Mouse (Mus musculus) urinary bladder, adult 2 months (tissue): ENCODE measurements around the gene Timp3. TPM values are rescaled to one million over a fixed set of nuclear protein-coding genes. Genes with fewer than 3 reads are reported as not detected.

Experiments used
- DNase-seq: peaks from one replicate; pipeline ENCODE4 v3.0.0; 2022; ENCODE audit warnings: low spot score
- polyA plus RNA-seq: library from polyadenylated mRNA; depleted of rRNA; stranded (reverse); fragments of >200 nt; gene quantifications from 2 replicates; pipeline ENCODE4 v1.2.3, GENCODE M21; 2012; rRNA removed

Gene Timp3
- 182 and 201 TPM in 2 replicates for polyA plus RNA-seq

GRCm38 (mm10) chr10:86300293-86301116 is at the start of gene Timp3:
Gene Timp3 (plus strand): TSS chr10:86300372.
- DNase-seq = peak; percentile 56

GRCm38 (mm10) chr10:86256221-86256620 is 44.0 kb upstream of the Timp3 start:
- DNase-seq = no peak

DNA sequence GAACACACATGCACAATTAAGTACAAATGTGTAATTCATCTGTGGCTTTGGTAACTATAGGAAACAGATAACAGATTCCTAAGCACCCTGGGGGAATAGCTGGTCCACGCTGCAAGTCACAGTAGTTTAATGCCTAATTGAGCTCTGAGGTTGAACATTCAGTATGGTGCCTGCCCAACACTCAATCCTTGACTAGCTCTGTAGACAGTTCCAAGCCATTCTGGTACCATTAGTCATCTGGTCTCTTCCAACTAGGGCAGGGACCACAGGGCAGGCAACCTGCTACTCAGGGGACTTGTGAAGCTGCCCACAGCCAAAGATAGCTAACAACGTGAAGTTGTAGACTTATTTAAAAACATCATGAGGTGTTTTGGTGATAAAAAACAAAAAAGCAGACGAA is 43.1 kb upstream of the Timp3 start:
- DNase-seq = no peak

DNA sequence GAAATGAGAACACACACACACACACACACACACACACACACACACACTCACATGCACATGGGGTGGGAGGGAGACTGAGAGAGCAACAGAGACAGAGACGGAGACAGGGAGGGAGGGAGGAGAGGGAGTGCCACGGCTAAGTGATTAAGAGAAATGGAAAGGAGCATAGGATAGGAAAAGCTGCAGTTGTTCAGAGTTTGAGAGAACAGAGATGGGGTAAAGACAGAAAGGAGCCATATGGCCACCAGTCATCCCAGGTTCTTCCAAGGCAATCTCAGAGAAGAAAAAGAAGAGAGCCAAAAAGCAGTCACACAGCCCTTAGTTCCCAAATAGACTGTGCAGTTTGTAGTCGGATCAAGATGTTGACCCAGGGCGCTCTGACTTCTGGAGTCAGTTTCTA is 42.1 kb upstream of the Timp3 start:
- DNase-seq = no peak

- DNase-seq = no peak
Observed at GRCm38 (mm10) chr10:86258992-86259391, 41.2 kb upstream of the Timp3 start.

GRCm38 (mm10) chr10:86261725-86262124 is 38.4 kb upstream of the Timp3 start:
- no peak for DNase-seq

DNA sequence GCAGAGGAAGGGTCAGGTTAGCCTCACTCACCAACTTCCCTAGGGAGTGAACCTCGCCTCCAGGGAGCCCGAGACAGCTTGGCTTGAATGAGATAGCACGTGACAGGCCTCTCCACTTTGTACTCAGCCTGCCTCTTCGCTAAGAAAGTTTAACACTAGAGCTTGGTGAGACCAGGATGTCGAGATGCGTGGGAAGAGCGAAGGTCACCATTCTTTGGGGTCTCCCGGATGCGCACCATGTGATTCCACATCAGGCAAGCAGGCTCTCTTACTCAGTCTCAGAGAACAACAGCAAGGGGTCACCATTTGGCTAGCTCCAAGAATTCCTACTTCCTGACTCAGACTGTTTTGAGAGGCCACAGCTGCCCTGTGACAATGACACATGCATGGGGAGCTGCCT is 35.6 kb upstream of the Timp3 start:
- DNase-seq = no peak

GRCm38 (mm10) chr10:86270254-86270653 is 29.9 kb upstream of the Timp3 start:
- DNase-seq = no peak

- DNase-seq = no peak
Observed at GRCm38 (mm10) chr10:86272826-86273225, 27.3 kb upstream of the Timp3 start.

DNA sequence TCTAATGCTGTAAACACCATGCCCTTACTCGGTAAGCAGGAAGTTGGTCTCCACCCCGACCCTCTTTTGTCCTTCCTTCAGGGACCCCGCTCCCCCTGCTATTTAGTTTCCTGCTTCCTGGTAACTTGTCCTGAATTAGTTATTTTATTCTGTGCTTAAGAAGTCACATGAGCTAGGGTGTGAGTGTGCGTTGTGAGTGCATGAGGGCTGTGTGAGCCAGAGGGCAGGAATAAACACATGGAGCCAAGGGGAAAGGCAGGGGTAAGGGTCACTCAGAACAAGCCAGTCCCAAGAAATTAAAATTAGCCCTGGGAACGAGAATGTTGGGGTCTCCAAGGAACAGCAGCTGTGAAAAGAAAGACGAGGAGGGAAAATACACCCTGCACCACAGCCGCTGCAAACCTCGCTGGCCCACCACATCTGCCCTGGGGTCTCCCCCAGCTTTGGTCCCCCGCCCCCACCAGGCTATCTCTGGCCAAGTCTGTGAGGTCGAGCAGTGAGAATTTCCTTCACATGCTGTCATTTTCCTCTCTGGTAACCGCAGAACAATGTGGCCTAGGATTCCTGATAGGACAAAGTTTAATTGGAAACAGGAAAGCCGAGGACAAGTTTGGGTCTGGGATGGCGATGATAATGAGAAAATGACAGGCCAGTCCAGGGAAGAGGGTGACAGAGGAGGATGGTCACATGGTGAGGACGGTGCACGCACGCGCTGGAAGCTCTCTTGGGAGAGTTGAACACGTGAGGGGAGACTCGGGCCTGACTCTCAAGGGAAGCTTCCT is 26.6 kb upstream of the Timp3 start:
- DNase-seq = no peak

DNA sequence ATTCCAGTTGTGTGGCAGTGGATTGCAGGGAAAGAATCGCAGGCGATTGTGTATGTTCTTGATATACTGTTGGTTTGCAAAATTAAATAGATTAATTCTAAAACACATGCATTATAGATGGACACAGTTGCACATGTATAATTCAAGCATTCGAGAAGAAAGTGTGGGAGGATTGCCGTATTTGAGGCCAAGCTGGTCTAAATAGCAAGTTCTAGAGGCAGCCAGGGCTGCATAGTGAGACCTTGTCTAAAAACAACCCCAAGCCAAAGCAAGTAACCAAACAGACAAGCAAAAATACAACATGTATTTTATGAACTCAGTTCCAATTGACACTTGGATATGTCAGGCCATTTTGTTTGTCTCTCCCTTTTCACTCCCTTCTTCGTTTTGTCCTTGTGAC is 24.6 kb upstream of the Timp3 start:
- DNase-seq = no peak

DNA sequence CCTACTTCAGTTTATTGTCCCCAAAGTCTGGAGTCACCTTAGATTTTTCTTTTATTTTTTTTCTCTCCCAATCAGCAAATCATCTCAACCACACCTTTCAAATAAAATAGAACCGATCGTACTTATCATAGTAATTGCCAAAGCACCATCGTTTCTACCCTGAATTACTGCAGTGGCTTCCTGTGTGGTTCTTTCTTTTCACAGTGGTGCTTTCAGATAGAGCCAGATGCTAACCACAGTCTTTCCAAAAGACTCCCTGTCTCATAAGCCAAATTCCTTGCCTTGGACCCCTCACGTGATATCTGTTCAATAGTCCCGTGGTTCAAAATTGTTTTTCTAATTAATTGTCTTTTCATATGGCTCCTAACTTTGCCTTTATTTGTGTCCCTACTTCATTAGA is 22.8 kb upstream of the Timp3 start:
- no peak for DNase-seq

- no peak for DNase-seq
Observed at GRCm38 (mm10) chr10:86278481-86278880, 21.7 kb upstream of the Timp3 start.

- no peak for DNase-seq
Observed at GRCm38 (mm10) chr10:86279579-86280168, 20.5 kb upstream of the Timp3 start.

DNA sequence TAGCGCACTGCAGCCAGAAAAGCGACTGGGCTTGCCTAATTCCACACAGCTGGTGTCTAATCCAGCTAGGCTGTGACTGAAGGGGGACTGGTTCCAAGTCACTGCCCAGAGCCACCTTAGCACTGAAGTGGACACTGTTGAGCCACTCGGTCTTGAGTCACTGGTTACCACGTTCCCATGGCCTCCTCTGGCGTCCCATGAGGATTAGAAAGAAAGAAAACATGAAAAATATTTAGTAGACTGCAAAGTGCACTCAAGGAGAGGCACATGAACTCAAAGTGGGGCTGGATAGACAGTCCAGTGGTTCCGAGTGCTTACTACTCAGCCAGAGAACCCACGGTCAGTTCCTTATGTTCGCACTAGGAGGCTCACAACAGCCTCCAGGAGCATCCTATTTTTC is 18.9 kb upstream of the Timp3 start:
- no peak for DNase-seq

DNA sequence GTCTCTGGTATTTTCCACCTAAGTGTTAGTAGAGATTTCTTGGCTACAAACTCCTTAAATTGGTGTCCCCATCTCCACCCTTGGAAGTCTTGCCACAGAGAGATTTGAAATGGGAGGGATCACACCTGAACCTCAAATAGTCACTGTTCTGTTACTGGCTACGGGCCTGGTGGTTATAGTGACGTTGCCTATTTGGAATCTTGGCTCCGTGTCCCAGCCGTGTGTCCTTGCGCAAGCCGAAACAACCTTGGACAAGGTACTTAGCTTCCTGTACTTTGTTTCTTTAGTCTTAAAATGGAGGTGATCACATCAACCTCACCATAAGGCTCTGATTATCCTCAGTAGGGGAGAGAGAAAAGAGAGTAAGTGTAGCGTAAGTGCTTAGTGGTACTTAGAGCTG is 13.7 kb upstream of the Timp3 start:
- no peak for DNase-seq

DNA sequence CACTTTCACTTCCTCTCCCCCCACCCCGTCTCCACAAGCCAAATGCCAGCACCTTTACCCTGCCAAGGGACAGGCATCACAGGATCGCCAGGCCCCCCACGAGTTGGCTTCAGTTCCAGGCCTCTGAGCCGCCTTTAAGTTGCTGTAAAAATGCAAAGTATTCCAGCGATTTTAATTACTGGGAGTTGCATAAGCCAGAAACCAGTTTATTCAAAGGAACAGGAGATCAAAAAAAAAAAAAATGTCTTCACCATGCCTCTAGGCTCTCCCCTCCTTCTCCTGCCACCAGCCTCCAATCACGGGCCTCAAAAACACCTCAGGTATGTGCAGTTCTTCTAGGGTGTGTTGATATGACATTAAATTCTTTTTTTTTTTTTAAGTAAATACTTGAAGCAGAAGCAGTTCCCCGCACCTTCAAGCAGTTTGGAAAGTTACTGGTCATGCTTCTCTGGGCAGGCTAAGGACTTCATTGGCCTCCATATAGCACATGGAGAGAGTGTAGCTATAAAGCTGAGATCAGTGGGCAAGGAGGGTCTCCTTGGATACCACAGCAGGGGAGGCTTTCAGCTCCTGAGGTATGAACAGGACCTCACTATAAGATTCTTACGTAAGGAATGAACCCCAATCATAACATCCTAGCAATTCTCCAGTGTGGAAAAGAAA is 9.9 kb upstream of the Timp3 start:
- DNase-seq = no peak

- DNase-seq = no peak
Observed at GRCm38 (mm10) chr10:86293880-86294279, 6.3 kb upstream of the Timp3 start.

GRCm38 (mm10) chr10:86294599-86295365 is 5.4 kb upstream of the Timp3 start:
- DNase-seq = no peak

- no peak for DNase-seq
Observed at GRCm38 (mm10) chr10:86295454-86296098, 4.6 kb upstream of the Timp3 start.

- DNase-seq = peak; percentile 55
Observed at GRCm38 (mm10) chr10:86296111-86296510, 4.1 kb upstream of the Timp3 start.
